Mouse (Mus musculus) erythroblast, embryonic 14.5 days (primary cell): ENCODE measurements around the gene Mlph.

Source experiments
- GATA1 ChIP-seq: IDR thresholded peaks from 2 replicates; pipeline ENCODE4 v1.6.1; 2012; ENCODE audit warnings: low read length, inconsistent platforms, mixed read lengths
- TAL1 ChIP-seq: IDR thresholded peaks from 3 replicates; pipeline ENCODE4 v1.6.1; 2012; ENCODE audit warnings: low read length, inconsistent platforms, mixed read lengths

DNA sequence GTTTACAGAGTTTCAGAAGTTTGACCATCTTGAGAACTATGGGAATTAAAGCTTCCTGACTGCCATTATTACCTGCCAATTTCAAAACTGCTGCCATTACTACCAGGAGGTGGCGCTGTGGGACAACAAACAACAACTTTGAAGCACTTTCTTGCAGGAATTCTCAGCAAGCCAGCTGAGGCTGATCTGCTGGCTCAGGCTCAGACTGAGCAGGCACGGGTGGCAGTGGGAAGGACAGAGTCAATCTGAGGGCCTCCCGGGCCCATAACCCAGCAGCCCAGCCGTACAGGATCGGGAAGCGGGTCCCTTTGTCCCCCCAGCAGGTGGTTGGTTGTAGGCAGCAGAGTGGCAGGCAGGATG lies 13.7 kb downstream of the Mlph start:
- TF ChIP-seq TAL1, result no peak
- TF ChIP-seq GATA1, result no peak
